Mouse (Mus musculus) yolk sac, embryonic 10.5 days (tissue): Measurements from ENCODE around the gene Umad1.

Experiments used
- DNase-seq: peaks from one replicate; pipeline ENCODE4 v3.0.0-alpha.2; 2017; ENCODE audit warnings: low spot score

Umad1 gene

DNA sequence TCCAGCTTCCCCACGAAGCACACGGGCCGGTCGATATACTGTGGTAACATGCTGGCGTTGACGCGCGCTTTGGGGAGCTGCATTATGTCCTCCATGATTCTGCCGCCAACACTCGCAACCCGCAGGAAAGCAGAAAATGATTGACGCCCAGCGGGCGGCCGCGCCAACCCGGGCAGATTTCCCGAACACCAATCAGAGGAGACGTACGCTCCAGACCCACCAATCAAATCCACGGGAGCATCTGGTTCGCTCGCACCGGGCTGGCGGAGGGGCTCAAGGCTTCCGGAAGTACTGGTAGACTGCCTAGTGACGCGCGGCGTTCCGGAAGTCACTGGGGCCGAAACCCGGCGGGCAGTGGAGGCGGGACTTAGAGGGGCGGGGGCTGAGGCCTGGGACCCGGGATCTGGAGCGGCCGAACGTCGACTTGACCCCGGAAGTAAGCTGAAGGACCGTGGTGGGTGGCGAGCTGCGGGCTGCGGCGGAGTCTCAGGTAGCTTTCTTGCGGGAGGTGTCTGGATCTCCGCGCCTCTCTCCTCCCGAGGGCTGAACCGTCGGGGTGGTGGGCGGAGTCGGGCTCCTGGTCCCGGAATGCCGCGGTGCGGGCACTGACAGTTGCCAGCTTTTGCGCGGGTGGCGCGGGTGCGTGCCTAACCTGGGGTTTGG is at the start of gene Umad1, which contains the start of the genes Rpa3 and Gm45062:
Gene Umad1 (plus strand): TSS at position 285 of the 663 bp plus-strand sequence.
Gene Rpa3 (minus strand): TSS at position 170 of the 663 bp plus-strand sequence.
Gene Gm45062 (plus strand): TSS at position 447 of the 663 bp plus-strand sequence.
- peak; percentile 97 for DNase-seq

DNA sequence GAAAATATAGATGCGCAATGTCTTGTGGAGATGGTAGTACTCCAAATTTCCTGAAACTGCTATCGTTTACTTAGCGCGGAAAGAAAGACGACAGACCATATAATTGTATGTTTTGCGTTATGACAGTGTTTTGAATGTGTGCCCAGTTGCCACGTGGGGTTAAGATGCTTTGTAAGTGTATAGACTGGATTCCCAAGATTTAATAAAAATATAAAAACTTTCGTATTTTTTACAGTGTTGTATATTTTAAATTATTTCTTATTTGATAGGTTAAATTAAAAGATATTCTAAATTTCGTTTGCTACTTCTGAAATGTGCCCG is 49.3 kb upstream of the Umad1 start:
- DNase-seq: no peak

DNA sequence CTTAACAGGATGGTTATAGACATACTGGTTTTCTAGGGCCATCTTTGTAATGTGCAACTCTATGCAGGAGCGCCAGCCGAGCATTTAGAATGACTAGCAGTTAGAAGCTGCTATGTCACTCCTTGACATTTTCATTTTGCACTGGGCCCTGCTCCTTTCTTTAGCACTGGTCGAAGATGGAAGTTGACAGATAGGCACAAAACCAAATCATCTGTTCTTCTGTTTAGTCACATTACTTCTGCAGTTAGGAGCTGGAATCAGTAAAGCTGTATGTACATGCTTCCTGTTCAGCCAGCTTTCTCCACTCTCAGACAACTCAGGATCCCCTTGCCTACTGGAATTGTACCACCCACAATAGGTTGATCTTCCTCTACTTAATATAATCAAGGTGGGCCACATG is 48.4 kb upstream of the Umad1 start:
- no peak for DNase-seq

DNA sequence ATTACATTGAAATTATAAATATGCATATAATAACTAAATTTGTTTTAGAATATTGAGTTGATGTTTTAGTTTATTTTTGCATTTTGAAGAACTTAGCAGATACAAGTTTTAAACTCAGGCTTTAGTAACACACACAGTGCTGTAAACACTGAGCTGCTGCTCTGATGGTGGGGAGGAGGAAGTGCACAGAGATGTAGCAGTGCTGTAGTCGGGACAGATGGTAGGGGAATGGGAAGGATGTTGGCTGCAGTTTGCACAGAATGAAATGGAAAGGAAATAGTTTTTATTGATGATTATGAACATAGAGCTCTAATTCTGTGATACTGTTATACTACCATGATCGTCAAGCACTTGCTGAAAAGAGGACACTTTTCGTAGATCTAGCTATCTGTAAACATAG is 32.1 kb upstream of the Umad1 start:
- DNase-seq: no peak

DNA sequence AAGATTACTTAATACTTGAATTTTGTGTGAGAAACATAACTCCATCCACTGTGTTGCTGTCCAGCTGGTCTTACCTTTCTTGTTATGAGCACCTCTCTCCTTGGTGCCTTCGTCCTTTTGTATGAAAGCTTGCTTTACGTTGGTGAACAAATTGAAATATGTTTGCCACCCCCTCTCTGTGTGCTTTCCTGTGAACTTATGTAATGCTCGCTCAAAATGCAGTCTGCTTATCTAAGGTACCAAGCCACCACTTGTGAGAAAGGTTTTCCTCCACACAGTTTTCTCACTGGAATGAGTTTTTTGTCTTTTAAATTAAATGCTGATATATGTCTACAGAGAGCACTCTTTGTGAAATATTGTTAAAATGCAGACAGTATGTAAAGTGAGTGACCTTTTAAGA is 30.5 kb upstream of the Umad1 start:
- DNase-seq: no peak

DNA sequence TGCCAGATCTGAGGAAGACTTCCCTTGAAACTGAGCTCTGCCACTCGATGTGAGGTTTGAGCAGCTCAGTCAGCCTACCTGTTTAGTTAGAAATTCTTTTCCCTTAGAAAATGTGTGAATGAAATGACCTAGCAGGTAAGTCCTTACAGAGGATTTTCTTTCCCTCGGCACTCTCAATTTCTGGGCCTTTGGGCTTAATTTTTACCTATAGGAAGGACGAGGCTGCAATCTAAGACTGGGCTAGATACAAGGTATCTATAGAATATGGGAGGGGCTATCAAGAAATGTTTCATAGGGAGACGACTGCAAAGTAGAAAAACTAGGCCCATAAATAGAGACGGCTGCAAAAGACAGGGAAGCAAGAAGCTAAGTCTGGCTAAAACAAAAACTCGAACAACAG is 772 bp upstream of the Umad1 start:
- DNase-seq: no peak

DNA sequence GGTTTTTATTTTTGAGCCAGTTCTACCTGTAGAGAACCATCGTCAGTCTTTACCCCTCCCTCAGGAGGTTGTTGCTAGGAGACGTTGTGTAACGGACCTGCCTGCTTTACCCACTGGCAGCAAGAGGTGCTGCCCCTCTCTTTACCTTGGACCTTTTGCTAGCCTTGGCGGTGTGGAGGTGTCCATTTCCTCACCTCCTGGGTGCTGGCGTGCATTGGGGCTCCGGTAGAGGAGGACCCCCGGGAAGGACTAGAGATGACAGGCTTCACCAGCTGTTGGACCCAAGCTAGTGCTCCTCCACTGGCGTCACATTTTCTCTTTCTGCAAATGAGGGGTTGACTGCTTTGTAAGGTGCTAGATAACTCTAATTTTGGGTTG is 568 bp downstream of the Umad1 start:
- DNase-seq: no peak

DNA sequence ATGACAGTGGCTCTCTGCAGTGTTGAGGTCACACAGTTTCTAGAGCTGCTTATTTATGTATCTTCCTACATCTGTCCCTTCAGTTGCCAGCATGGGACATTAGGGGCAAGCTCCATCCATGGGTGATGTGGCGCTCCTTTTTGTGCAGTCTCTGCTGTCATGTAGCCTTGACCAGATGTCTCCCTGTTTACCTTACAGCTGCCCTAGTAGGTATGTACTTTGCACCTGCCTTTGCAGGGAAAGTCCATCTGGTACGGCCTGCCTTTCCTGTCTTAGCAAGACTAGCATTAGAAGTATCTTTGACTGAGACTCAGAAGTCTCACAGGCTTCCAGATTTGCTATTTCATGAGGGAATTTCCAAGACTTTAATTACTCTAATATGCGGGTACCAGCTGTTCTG is 12.0 kb downstream of the Umad1 start:
- peak; percentile 45 for DNase-seq

DNA sequence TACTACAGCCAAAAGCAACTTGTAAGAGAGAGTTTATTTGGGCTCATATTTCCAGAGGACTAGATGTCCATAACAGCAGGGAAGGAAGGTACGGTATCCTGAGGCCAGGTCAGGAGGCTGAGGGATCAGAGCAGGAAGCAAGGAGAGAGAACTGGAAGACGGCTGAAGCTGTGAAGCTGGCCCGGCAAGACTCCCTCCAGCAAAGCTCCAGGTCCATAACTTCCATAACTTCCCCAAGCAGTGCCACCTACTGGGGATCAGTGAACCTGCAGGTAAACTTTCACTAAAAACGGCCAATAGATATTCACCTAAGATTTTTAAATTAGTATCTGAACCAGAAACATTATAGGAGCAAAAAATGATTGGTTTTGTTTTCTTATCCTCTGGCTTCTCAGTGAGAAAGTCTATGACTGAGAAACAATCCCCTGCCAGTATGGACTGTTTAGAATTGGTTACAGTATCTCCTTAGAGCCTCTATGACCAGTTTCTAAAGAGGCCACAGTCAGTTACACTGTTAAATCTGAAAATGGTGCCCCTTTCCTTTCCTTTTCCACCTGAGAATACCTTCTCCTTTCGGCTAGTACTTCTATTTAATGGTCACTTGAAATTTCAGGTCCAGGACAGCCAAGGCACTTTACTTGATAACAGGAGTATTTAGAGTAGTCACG is 15.4 kb downstream of the Umad1 start:
- peak; percentile 17 for DNase-seq

DNA sequence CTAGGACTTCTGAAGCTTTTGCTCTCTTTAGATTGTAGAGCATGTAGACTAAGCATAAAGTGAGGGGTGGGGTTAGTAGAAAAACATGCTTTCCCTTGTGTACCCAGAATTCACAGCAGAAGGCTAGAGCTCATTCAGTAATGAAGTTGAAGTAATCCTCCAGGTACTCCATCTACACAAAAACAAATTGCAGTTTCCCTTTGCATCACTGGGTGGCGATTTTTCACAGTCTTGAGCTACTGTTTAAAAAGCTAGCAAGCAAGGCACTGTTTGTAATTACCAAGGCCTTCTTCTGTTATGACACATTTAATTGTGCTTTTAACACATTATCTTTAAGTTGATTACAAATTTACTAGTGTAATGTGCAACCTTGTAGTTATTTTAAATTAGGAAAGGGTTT is 16.0 kb downstream of the Umad1 start:
- DNase-seq: no peak

DNA sequence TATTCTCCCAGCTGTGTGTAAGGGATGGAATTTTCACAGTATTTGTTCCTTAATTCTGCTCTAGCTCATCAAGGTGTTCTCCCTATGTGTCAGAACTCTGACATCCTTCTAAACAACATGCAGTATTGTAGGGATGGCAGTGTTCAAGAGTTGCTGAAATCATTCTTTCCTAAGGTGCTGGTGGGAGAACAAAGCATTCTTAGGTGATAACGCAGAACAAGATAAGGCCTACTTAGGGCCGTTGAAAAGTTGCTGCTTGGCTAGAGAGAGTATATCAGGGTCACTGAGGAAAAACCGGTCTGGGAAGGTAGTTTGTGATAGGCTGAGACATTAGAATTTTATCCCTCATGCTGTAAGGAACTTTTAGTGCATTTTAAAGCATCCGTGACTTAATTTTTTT is 17.3 kb downstream of the Umad1 start:
- DNase-seq: no peak

DNA sequence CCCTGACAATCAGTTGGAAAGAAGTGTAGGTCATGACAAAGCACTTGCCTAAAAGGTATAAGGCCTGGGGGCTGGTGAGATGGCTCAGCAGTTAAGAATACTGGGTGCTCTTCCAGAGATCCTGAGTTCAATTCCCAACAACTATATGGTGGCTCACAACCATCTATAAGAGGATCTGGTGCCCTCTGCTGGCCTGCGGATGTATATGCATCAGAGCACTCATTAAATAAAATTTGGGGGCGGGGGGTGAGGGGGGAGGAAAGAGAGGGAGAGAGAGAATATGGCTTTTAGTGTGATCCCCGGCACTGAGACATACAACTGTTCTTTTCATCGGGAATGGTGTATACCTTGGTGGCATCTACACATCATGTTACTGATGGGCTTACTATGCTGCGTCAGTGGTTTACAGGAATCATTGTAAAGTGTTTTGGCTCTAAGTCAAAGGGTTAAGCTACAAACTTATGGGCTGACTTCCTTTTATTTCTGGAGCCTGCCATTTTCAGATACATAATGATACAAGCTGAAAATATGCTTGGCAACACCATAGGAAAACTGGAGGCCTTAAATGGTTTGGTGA is 19.4 kb downstream of the Umad1 start:
- no peak for DNase-seq

DNA sequence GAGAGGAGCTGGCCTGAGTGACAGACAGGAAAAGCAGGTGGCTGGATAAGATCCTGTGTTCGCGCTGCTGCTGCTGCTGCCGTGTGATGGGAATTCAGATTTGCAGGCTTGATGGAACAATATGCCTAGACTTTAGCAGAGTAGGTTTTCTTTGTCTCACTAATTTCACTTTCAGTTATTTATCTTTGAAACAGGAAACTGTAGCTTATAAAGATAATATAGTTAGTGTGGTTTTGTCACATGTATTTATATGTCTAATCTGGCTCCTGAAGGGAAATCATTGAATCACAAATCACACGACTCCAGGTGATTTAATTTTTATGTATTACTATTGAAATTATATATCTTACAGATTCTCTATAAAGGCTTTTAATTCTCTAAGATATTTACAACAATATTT is 24.2 kb downstream of the Umad1 start:
- DNase-seq: no peak

DNA sequence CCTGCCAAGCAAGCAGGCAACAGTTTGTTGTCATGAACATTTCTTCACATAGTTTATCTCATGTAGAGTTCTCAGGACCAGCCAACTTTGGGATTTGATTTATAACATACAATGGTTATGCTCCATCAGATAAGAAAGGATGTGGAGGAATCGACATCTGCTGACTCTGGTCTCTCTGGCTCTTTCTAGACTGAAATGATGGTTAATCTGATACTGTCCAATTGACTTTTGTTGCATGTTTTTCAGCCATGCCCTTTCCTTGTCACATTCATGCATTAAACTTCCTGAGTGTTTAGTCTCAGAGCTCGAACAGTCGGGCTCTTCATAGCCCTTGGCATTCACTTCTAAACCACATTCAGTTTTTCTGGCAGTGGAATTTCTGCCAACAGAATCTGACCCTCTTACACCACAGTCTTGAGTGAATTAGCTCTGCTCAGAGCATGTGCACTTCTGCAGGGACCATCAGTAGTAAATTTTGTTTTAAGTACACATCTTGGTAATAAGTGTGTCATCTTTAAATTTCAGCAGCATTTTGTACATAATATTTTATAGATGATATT is 26.4 kb downstream of the Umad1 start:
- DNase-seq: no peak

DNA sequence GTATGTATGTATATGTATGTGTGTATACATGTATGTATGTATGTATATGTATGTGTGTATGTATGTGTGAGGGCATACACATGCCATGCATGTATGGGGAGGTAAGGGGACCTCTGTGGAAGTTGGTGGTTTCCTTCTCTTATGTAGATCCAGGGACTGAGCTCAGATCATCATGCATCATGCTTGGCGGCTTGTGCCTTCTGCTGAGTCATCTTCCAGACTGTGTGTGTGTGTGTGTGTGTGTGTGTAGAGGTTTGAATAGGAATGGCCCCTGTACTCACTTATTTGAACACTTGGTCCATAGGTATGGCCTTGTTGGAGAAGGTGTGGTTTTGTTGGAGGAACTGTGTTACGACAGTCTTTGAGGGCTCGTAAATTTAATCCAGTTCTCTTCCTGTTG is 27.1 kb downstream of the Umad1 start:
- no peak for DNase-seq

DNA sequence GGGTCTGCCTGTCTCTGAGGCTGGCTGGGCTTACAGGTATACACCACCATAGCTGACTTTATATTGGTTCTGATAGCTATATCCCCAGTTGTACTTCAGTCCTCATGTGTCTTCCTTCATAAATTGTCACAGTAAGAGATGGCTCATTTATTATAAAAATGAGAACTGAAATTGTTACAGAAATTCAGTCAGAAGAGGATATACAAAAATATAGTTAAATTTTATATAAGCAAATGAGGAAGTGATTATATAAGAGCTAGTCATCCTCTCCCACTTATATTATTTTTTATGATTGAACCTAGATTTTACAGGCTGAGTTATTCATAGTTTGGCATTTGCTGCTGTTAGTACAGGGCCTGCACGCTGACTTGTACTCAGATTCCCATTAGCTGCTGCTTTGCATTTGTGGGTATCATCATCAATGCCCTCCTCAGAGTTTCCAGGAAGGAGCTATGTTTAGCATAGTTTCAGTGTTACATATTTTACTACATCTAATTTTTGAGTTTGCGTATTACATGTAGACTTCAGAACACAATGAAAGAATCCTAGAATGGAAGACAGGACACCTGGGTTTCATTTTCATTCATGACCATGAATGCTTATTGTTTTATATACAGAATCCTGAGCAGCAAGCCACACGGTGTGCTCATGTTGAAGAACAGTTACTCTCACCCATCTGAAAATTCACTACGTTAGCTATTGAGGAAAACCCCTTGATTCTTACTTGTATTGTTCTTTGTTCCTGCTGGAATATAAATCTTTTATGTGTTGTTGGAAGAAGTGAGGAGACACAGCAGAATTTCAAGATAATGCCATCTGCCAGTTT is 29.9 kb downstream of the Umad1 start:
- no peak for DNase-seq

DNA sequence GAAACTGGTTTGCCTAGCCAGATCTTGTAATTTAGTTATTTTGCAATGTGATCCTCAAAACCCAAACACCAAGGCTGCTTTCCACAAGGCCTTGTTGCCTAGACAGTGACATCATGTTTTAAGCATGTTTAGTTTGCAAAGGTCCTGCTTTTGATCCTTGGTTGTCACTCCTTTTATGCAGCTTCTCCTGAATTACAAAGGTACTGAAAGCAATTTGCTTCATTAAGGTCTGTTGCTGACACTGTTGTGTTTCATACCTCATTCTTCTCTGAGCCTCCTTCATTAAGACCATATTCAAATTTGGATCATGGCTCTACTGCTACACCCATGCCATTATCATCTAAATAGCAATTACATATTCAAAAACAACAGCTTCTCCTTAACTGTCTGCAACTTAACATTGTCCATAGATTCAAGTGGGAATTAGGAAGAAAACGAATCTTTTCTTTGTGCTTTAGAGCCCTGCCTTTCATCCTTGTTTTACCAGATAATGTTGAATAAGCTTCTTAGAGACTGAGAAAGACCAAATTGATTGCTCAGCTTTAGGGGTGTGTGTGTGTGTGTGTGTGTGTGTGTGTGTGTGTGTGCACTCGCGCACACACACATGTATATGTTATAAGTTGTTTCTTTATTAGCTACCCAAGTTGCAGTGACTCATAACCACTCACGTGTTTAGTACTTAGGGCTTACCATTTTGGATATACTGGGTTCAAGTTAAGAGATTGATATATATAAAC is 35.1 kb downstream of the Umad1 start:
- DNase-seq: no peak

DNA sequence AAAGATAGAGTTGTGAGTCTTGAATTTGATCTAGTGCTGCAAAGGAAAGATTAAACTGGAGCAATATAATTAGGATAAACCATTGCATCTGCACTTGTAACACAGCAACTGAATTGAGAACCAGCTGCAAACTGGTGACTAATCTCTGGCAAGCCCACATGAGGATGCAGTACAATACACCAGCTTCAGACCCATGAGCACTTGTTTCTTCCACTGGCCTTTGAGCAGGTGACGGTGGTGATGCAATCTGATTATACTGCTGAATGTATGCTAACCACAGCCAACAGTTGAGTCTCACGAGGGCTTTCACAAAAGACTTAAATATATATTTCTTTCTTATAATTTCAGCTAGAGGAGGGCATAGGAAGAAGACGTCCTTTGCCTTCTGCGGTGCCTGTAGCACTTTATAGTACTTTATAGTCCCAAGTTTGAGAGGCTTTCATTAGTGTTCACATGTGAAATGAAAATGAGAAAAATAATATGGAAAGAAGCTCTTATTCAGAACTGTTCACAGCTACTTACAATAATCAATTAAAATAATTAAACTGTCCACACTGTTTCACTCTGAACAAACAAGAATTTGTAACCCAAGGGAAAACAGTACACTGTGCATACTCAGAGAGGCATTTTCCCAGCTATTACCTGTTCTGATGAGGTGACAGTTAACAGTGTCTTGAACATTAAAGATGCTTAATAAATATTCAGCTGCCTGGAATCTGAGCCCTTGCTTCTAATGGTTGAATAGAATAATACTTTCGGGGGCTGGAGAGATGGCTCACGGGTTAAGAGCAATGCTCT is 40.2 kb downstream of the Umad1 start:
- no peak for DNase-seq

DNA sequence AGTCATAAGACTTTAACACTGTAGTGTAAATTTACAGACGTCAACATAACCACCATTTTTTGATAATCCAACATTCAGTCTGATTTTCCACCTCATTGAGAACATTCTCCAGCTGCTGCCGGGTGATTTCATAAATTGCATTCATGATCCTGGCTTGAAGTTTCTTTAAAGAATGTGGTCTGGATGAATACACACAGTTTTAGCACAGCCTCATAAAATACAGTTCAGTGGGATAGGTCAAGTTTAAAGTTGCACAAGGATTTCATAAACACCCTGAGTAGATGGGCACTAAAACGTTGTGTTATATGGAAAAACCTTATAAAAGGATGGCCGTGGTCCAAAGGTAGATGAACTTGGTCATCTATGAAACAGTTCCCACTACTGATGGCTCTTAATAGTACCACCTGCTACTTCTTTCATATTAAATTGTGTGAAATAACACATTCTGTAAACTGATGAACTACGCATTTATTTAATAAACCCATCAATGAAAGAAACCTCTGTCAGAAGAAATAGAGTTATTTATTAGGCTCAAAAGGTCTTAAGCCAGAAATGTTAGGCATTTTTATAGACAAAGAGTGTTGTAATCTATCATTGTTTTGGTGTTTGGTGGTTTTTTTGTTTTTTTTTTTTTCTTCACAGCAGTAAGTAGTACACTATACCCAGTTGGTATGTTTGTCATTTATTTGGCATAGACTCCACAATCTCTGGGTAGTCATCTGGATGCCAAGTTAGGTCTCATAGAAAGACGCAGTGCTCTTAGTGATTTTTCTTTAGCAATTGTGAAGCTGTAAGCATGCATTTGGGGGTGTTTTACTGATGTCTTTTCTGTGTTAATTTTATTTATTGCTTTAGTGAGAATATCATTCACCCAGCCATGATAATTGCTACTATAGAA is 49.0 kb downstream of the Umad1 start:
- no peak for DNase-seq

DNA sequence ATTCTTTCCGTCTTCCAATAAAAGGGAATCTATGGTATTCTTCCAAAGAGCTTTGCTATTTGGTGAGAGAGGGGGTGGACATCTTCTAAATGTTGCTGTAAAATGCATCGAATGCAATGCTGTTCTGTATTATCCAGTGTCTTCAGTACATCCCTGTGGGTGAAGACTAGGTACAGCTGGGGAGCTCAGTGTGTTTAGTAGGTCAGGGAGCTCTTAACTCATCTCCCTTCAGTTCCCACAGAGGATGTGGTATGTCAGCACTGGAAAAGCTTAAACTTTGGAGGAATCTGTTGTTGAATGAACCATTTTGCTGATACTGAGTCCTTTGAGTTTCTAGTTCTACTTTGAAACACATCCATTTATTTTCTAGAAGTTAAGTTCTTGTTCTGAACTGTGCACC is 53.5 kb downstream of the Umad1 start:
- DNase-seq: no peak
